Mouse (Mus musculus) spleen, adult 12 weeks (tissue): ENCODE data around the gene Spryd7.
"Not testable (repeated sequence)": the region's sequence is repeated elsewhere in the genome, so short reads cannot be mapped to it uniquely, and the experiment has no call there.

ENCODE experiments used
- DNase-seq: peaks from one replicate; pipeline ENCODE4 v3.0.0; 2022; ENCODE audit warnings: low spot score

The Spryd7 gene

DNA sequence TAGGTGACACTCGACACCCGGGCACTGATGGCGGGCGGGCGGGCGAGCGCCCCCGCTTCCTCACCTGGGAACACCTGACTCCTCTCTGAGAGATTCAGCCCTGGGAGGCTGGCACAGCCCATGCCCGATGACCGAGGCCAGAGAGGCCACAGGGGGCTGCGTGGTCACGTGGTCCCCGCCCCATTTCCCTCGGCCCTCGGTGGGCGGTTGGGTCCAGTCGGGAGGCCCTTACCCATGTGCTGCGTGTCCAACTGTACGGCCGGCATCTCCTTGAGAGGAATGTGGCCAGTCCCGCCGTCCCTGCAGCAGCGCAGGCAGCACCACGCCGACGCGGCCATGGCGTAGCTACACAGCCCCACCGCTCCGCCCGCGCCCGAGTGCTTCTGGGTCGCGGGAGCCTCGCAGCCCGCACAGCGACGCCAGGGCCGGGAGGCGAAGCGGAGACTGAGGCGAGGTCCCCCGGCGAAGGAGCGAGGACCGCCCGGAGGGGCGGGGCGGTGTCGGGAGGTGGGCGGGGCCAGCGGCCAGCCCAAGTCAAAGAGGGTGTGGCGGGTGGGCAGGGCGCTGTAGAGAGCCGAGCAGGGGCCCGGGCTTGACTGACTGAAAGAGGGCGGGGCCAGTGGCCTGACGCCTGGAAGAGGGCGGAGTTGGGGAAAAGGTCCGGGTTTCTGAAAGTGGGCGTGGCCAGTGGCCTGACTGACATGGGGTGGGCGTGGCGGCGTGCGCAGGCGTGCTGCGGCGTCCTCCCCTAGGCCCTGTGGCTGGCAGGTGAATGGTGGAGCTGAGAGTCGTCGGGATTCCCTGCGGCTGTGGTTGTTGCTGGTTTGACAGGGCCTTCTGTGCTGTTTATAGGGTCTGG is at the start of gene Spryd7:
Gene Spryd7 (minus strand): TSS at position 598 of the 859 bp plus-strand sequence.
- DNase-seq, result peak; percentile 97

DNA sequence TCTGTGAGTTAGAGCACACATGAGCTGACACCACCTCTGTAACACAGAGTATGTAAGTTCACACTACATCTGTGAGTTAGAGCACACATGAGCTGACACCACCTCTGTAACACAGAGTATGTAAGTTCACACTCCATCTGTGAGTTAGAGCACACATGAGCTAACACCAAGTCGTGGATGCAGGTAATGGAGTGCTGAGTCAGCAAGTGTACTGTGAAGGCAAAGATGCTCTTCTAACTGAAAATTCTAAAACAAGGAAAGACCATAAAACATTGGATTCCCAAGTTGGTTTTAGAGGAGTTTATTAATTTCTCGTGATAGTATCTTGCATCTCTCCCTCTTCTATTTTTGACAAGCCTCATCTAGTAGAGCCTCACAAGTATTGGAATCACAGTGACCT is 49.4 kb upstream of the Spryd7 start:
- DNase-seq, result not testable (repeated sequence)

DNA sequence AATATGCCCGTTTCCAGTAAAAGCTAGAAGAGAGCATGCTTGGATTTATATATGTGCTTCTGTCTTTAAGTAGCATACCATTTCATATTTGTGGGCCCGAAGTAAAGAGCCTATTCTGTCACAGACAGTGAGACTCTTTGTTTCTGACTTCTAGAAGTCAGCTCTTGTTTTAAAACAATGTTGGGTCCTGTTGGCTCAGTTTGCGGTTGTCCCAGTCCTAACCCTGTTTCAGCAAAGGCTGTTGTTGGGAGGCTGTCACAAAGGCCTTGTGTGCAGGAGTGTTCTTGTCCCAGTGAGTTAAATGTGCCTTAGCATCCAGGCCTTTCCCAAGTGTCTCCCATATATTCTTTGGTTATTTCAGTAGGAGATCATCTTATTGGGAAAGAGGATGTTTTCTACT is 47.4 kb upstream of the Spryd7 start:
- no peak for DNase-seq

DNA sequence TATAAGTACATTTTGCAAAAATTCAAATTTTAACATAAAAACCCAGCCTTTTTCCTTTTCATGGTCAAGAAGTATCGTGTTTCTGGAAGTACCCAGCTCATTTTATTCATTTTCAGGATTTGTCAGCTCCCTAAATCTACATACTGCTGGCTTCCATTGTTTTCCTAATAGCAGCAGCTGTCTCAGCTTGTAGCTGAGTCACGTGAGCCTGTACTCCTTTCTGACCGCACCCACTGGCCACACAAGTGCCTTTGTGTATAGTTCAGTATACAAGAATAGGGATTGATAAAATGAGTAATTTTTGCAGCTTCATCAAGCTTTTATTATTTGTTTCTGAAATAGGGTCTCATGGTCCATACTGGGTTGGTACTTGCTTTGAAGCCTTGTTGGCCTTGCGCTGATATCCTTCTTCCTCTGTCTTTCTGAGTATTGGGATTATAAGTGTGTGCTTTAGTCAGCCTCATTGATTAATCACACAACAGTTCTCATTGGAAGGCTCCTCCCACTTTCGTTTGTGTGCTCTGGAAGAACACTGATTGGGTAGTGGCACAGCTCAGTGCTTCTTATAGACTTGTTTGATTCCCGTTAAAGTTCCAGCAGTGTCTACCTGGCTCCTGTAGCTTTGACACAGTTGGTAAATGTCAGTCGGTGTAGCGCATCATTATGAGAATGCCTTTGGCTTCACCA is 46.5 kb upstream of the Spryd7 start:
- DNase-seq, result no peak

DNA sequence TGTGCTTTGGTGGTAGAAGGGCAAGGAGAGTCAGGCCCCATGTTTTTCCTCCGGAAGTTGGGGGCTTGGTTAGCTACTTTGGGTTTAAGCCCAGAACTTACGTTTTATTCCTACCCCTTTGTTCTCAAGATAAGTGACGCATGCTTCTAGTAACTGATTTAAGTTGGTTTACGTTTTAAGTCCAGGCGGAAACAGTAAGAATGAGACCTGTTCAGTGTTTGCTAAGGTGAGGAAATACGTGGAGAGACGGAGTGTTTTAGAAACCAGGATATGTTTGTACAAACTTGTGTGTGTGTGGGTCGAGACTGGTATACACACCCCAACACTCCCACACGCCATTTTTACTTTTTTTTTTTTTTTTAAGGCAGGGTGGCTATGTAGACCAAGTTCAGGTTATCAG is 44.7 kb upstream of the Spryd7 start:
- DNase-seq, result no peak

DNA sequence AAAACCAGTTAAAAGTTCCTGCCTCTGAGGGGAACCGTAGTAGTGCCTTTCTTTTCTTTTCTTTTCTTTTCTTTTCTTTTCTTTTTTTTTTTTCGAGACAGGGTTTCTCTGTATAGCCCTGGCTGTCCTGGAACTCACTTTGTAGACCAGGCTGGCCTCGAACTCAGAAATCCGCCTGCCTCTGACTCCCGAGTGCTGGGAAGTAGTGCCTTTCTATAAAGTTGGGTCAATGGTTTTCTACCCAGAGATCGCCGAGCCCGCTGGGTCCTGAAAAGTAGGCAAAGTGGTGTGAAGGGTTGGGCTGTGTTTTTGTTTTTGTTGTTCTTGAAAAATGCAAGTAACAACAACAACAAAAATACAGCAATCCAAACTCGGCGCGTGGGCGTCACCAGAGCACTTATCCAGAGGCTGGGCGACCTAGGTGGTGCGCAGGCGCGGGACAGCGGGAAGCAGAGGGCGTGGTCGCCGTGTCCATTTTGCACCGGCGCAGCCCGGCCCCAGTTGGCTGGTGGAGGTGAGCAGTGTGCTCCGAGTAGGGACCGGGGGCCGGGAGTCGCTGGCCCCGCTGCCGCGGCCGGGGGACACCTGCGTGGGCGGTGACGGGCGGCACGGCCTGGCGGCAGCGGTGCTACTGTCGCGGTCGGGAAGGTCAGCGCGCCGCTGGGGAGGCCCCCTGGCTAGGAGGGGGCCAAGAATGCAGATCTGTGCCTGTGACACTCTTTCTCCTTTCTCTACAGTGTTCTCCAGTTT is 42.5 kb upstream of the Spryd7 start:
- DNase-seq, result peak; percentile 83

DNA sequence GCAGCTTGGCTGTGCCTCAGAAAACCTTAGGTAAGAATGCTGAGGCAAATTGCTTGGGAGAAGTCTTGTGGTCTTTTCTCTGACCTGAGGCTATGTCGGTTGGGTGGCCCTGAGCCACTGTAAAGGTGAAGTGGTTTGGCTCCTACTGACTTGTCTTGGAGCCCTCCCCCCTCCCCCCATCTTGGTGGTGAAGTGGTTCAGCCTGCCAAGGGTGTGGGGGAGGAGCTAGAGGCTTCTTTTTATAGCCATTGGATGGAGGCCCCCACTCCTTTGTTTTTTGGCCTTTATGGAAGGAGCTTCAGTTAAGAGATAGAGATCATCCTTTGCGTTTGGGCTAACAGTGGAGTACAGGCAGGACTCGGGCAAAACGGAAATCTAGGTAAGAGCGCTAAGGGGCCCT is 41.3 kb upstream of the Spryd7 start, which contains the start of gene Trim13:
Gene Trim13 (plus strand): TSS at position 280 of the 400 bp plus-strand sequence.
- no peak for DNase-seq

DNA sequence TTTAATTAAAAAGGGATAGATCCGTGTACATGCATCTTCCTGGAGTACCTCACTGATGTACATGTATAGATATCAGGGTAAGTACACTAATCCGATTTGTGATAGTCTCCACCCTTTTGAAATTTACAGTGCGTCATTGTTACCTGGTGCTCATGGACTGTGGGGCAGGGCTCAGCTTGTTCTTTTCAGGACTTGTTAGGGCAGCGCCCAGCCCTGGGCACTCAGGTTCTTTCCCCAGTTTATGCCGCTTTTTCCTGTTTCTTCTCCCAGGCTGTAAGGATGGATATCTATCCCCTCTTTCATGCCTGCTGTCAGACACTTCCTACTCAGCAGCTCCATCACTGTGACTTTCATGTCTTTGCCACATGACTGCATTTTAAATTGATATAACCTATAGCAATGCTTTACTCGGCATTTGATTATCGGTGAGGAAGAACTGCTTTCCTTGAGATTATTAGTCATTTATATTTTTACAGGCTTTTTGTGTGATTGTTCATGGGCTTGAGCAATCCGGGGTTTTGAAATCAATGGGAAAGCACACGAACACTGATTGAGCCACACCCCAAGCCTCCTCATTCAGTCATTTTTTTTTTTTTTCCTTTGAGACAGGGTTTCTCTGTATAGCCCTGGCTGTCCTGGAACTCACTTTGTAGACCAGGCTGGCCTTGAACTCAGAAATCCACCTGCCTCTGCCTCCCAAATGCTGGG is 40.2 kb upstream of the Spryd7 start:
- no peak for DNase-seq

DNA sequence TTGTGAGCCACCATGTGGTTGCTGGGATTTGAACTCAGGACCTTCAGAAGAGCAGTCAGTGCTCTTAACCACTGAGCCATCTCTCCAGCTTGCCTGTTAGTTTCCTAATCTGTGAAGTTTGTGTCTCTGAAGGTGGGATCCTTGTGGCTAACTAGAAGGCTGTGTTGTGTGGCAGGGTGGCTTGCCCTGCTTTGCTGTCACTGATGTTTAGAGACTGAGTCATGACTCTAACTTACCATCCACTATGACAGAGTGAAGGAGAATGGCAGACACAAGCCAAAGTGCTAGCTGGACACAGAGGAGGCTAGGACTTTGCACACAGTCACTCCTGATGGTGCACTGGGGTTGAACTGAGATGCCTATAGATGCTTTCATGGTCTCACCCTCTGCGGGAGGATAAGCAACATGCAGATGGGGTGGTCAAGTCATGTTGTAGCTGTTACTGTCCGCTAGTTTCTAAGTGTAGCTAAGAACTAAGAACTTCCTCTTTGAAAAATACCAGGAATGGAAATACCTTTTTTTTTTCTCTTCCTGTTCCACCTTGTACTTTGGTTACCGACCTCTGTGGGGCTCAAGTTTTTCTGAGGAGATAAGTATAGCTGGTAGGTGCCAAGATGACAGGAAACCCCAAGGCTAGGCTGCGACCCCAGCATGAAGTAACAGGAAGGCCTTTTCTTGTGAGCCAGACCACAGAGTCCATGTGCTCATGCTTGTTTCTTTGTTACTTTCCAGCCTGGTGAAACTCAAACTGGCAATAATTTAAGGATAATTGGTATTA is 32.8 kb upstream of the Spryd7 start:
- DNase-seq, result no peak

DNA sequence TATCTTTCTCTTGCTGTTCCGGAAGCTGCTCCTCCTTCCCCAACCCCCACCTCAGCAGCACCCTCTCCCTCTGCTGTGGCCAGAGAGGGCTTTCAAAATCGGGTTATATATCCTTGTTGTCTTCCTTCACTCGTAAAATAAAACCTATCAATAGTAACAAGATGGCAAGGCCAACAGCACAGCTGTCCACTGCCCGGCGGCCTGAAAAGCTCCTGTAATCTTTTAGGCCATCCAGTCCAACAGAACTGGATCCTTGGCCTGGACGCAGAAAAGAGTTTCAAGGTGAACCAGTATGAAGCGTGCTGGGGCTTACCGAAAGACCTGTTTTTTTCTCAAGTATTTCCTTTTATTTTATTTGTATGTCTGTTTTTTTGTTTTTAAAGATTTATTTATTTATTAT is 19.3 kb upstream of the Spryd7 start:
- DNase-seq, result no peak

DNA sequence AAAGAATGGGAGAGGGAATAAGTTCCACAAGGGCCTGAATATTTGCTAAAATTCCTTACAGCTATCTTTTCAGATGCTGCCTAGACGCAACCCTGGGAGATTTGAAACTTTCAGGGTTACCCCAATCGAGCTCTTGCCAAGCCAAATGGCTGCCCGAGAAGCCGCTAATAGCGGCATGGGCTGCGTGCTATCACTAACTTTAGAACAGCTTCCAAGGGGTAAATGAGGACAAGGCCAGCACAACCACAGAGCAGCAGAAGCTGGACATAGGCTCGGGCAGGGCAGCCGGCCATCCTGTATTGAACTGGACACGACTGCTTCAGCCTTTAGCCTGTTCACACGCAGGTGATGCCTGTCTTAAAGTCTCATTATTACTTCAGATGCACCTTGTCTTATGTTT is 18.4 kb upstream of the Spryd7 start:
- no peak for DNase-seq

DNA sequence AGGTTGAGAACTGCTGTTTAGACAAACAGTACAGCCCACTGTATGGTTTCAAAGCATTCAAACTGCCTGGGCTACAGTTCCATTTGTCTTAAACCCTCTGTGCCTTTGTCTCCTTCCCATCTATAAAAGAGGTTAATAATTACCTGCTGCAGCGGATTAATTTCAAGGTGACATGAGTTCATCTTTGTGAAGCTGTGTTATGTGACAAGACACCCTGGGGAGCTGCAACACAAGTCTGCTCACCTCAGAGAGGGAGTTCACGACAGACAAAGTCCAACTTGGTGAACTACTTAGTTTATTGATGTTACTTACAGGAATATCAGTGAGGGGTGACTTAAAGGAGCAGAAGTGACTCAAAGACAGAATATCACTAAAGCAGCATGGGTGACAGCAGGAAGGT is 15.4 kb upstream of the Spryd7 start:
- no peak for DNase-seq

DNA sequence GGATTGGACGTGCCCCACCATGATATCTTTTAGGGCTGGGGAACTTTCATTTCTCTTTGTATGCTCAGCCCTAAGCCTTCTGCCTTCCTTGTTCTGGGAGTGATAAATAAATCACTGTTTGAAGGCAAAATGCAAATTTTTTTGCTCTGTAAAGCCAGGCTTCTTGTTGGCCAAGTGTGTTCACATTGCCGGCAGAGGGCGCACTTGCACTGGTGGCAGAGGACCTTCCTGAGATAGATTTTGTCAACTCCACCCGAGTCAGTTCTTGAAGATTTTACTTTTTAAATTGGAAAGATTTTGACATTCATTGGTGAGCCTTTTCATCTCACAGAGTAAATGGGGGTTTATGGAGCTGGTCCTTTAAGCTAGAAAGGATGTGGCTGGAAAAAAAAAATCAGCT is 14.7 kb upstream of the Spryd7 start:
- peak; percentile 66 for DNase-seq

DNA sequence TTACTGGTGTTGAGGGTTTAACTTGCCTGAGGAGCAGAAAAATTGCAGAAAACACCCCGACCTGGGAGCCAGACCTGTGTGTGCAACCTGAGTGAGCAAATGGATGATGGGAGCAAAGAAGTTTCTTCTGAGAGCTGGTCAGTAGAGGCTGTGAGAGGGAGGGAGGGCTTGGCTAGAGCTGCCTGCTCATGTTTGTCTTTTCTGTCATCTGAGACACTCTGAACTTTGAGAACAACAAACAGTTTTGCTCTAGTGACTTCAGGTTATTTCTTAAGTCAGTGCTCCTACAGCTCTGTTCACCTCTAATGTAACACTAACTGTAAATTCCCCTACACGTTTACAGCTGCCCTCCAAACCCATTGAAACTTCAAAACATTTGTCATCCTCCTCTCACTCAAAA is 12.7 kb upstream of the Spryd7 start:
- DNase-seq, result no peak

DNA sequence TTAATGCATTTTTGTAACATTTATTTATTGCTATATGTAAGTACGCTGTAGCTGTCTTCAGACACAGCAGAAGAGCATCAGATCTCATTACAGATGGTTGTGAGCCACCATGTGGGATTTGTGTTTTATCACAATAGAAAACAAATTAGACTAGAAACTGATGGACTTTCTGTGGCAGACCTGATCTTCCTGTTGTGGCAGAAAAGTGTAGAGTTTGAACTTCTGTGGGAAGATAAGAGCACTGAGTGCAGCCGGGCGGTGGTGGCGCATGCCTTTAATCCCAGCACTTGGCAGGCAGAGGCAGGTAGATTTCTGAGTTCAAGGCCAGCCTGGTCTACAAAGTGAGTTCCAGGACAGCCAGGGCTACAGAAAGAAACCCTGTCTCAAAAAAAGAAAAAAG is 9.5 kb upstream of the Spryd7 start:
- DNase-seq, result not testable (repeated sequence)

DNA sequence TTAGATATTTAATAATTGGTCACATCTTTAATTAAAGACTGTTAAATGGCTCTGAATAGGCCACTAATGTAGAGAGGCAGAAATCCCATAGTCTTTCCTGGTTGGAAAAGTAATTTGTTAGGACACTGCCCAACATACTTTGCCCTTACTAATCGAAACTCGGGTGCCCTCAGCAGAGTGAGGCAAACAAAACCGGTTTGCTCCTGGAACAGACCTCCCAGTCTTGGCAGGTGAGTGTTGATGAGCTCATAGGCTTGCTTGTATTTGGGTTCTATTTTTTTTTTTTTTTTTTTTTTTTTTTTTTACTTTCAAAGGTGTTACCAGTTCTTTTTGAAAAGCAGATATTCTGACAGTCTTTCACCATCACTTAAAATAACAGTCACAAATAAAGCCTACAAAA is 3.2 kb upstream of the Spryd7 start:
- no peak for DNase-seq

DNA sequence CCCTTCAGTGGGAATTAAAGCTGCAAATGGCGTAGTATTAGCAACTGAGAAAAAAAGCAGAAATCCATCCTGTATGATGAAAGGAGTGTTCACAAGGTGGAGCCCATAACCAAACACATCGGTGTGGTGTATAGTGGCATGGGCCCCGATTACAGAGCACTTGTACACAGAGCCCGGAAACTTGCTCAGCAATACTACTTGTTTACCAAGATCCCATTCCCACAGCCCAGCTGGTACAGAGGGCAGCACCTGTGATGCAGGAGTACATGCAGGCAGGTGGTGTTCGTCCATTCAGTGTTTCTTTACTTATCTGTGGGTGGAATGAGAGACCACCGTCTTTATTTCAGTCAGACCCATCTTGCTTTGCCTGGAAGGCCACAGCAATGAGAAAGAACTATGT is 2.2 kb upstream of the Spryd7 start:
- DNase-seq, result no peak

DNA sequence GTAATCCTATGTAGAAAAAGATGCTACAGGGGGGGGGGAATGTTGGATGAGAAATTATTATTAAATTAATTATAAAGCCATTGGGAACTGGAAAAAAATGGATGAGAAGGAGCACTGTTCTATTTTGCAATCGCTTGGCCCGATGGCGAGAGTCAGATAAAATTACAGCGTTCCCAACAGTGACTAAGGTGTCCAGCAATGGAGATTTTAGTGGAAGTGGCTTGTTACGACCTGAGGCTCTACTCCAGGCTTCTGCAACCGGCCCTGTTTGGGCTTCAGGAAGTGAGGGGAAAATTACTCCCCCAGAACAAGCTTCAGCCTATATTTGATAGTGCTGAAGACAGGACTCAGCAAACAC is 776 bp downstream of the Spryd7 start:
- DNase-seq, result no peak

DNA sequence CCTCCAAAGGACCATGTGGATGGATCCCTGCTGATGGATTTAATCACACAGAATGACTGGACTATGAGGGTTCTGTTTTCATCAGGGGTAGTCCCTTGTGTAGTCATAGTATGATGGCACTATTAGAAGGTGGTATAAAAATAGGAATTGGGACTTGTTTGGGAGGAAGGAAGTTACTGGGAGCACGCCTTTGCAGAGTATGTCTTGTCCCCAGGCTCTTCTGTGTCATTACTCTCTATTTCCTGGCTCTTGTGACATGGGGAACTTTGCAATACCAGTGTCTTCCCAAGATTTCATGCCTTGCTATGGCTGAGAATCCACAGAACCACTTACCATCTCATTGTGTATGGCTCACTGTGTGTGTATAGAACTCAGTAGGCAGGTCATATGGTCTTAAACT is 8.1 kb downstream of the Spryd7 start:
- no peak for DNase-seq

DNA sequence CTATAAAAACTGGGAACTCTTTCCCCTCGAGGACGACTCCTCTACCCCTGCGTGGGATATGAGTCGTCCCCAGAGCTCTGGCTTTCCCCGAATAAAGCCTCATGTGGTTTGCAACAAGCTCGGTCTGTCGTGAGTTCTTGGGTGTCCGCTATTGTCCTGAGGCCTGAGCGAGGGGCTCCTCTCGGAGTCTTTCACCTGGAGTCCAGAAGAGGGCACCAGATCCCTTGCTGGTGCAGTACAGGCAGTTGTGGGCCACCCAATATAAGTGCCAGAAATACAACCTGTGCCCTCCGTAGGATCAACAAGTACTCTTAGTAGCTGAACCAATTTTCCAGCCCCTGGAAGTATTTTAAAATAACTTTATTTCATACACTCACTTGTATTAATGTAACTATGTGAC is 18.9 kb downstream of the Spryd7 start:
- DNase-seq, result not testable (repeated sequence)

DNA sequence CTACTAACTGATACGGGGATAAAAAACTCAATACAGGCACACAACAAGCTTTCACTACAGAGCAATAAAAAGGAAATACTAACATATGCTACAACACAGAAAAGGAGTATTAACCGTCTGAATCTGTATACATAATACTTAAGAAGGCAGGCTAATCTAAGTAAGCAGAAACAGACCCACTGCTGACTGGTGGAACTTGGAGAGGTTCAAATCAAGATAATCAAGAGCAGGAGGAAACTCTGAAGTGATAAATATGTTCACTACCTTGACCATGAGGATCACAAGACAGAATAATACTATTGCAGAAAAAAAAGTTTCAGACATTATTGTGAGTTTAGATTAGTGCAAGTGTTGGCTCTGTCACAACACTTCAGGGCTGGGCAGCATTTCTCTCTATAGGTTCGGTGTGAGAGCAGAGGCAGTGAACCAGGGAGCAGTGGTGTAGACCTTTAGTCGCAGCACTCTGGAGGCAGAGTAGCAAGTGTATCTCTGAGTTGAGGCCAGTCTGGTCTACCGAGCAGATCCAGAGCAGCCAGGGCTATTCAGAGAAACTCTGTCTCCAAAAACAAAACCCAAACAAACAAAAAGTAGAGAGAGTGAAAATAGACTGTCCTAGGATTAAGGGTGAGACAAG is 19.9 kb downstream of the Spryd7 start:
- no peak for DNase-seq
